In genomic region chr11:55170501-55170900, GRCm38 (mm10) we compare ENCODE assay signal across 24 mouse cellular contexts. TPM values are rescaled to one million over a fixed set of nuclear protein-coding genes. Genes with fewer than 3 reads are reported as not detected.
A peak's percentile ranks its signal among the peaks of the same experiment; 100 is the strongest.
DNase-seq lines count a peak whose midpoint lies in the region.
"Had no signal": no experiment of that assay in that cellular context is flagged by ENCODE, and none has a peak within 500 bp of the region (broad histone marks: within the 10 kb centered on the region; RNA-seq: fewer than 3 reads in every experiment).

No protein-coding gene starts in this region.

- H3K4me3 ChIP-seq in brown adipose tissue, adult 24 weeks (ENCODE audit: insufficient read depth, low read depth, low read length) = no peak overlapping the region
- H3K4me3 ChIP-seq: embryonic facial prominence, embryonic 10.5 days; embryonic facial prominence, embryonic 12.5 days; forebrain, embryonic 13.5 days; forebrain, embryonic 15.5 days had no signal

- peaks cover 3% of the 10 kb centered on the region for H3K4me1 ChIP-seq in brown adipose tissue, adult 24 weeks (ENCODE audit: control insufficient read depth, insufficient read depth, insufficient read length, low read length)
- H3K4me1 ChIP-seq: embryonic facial prominence, embryonic 10.5 days; embryonic facial prominence, embryonic 12.5 days; forebrain, embryonic 13.5 days; forebrain, embryonic 15.5 days had no signal

- H3K27ac ChIP-seq in brown adipose tissue, adult 24 weeks (replicated peaks; ENCODE audit: low read depth, low read length) = peak overlapping the region; percentile 59; the same call in 1 of the 2 replicates
- H3K27ac ChIP-seq: embryonic facial prominence, embryonic 10.5 days; embryonic facial prominence, embryonic 12.5 days; forebrain, embryonic 13.5 days; forebrain, embryonic 15.5 days had no signal

- DNase-seq in adrenal gland, adult 2 months = peak; percentile 54
- no peak for DNase-seq in adrenal gland, adult 18-20 months (ENCODE audit: low spot score in 2 of 2)
- peak; percentile 34 for DNase-seq in adrenal gland, postnatal 10 days
- DNase-seq in adrenal gland, postnatal 4 days (ENCODE audit: low spot score in 2 of 2) = no peak
- DNase-seq in thymus, postnatal 10 days (ENCODE audit: low spot score in 2 of 2) = no peak
- DNase-seq: B cell, adult 2 months; cerebellum, adult 11-12 months; cerebellum, adult 2 months; cerebellum, adult 9-10 months; cerebellum, postnatal 10 days; cerebellum, postnatal 25 days; forebrain, postnatal 0 days had no signal

RNA-seq across cellular contexts. Expression of gene Slc36a2, which starts 14.4 kb away (rescaled TPM):
- total RNA-seq in adrenal gland, adult 2 months (2021) = 100 to 1,000 TPM in 1 of 2 experiments, 10 to 100 TPM in 1; 93.6 to 146 TPM
- polyA plus RNA-seq in adrenal gland, adult 2 months (2012; rRNA removed) = 144 and 233 TPM in 2 replicates
- total RNA-seq in adrenal gland, adult 18-20 months (2021) = 100 to 1,000 TPM in 1 of 2 experiments, 10 to 100 TPM in 1; 81.9 to 164 TPM
- total RNA-seq in adrenal gland, postnatal 10 days (2021) = 100 to 1,000 TPM; 213 to 290 TPM
- 10 to 100 TPM; 45.2 to 66.6 TPM for total RNA-seq in adrenal gland, postnatal 4 days (2021)
- polyA plus RNA-seq in brown adipose tissue, adult 24 weeks (2012; ENCODE audit: insufficient read depth, insufficient read length, missing spikeins) = 279 and 401 TPM in 2 replicates
- polyA plus RNA-seq: CD4-positive, CD25-positive, alpha-beta regulatory T cell, adult 4 months; forebrain, embryonic 11.5 days; forebrain, embryonic 15.5 days; G1E had no signal

RNA-seq across cellular contexts. Expression of gene Slc36a3, which starts 19.0 kb away (rescaled TPM):
- total RNA-seq in adrenal gland, adult 2 months (2021) = not detected
- 0.16 TPM in 1 of 2 replicates, not detected in the other for polyA plus RNA-seq in adrenal gland, adult 2 months (2012; rRNA removed)
- not detected for total RNA-seq in adrenal gland, adult 18-20 months (2021)
- total RNA-seq in adrenal gland, postnatal 10 days (2021) = not detected
- total RNA-seq in adrenal gland, postnatal 4 days (2021) = not detected
- not detected in 2 replicates for polyA plus RNA-seq in brown adipose tissue, adult 24 weeks (2012; ENCODE audit: insufficient read depth, insufficient read length, missing spikeins)
- total RNA-seq: forebrain, postnatal 0 days; gastrocnemius, adult 18-20 months had no signal
- polyA plus RNA-seq: cerebellum, adult 2 months; cortical plate, adult 2 months; embryonic facial prominence, embryonic 10.5 days; embryonic facial prominence, embryonic 12.5 days; embryonic facial prominence, embryonic 14.5 days; forebrain, embryonic 11.5 days; forebrain, embryonic 13.5 days; forebrain, embryonic 15.5 days; forebrain, postnatal 0 days; G1E; Patski had no signal

RNA-seq across cellular contexts. Expression of gene Slc36a1, which starts 33.6 kb away (rescaled TPM):
- total RNA-seq in adrenal gland, adult 2 months (2021) = 10 to 100 TPM; 15.9 to 18.7 TPM
- polyA plus RNA-seq in adrenal gland, adult 2 months (2012; rRNA removed) = 16.4 and 21.5 TPM in 2 replicates
- 10 to 100 TPM; 17.8 to 18.4 TPM for total RNA-seq in adrenal gland, adult 18-20 months (2021)
- 10 to 100 TPM; 24.5 to 26.9 TPM for total RNA-seq in adrenal gland, postnatal 10 days (2021)
- 10 to 100 TPM; 35.5 to 35.6 TPM for total RNA-seq in adrenal gland, postnatal 4 days (2021)
- polyA plus RNA-seq in brown adipose tissue, adult 24 weeks (2012; ENCODE audit: insufficient read depth, insufficient read length, missing spikeins) = 3.4 and 5.3 TPM in 2 replicates

Comparison
In these comparisons a context has a peak if more than half of its experiments do, and no peak if none do; other contexts are left out.
1. DNase-seq: peak in adrenal gland, adult 2 months (single experiment) and adrenal gland, postnatal 10 days (single experiment); none in adrenal gland, adult 18-20 months (0 of 2), adrenal gland, postnatal 4 days (0 of 2) and thymus, postnatal 10 days (0 of 2).